Mouse (Mus musculus) cortical plate, adult 2 months (tissue): ENCODE measurements around the gene Nkx1-2.

ENCODE experiments used
- CTCF ChIP-seq: fragments of 200-500 bp; IDR thresholded peaks from 2 replicates; pipeline ENCODE4 v1.5.1; 2011; ENCODE audit warnings: mild to moderate bottlenecking, control low read depth, low read length; ENCODE audit not compliant: insufficient read depth; ENCODE audit errors: extremely low read depth
- POLR2A ChIP-seq: fragments of 200-500 bp; IDR thresholded peaks from 2 replicates; pipeline ENCODE4 v1.6.1; 2011; ENCODE audit warnings: mild to moderate bottlenecking, low read length, control low read depth; ENCODE audit not compliant: insufficient read depth; ENCODE audit errors: extremely low read depth

GRCm38 (mm10) chr7:132585695-132586491 is 13.5 kb downstream of the Nkx1-2 start:
- TF ChIP-seq POLR2A (no peak), CTCF (no peak)
